8 mouse cellular contexts compared by ENCODE assay signal in genomic region chr12:81630915-81631660, GRCm38 (mm10). TPM values are rescaled to one million over a fixed set of nuclear protein-coding genes. Genes with fewer than 3 reads are reported as not detected.
A peak's percentile ranks its signal among the peaks of the same experiment; 100 is the strongest.
DNase-seq lines count a peak whose midpoint lies in the region; ATAC-seq and TF ChIP-seq lines count a peak whose summit lies in the region.

Gene Ttc9, plus strand, starts transcription at chr12:81631249.

- H3K9ac ChIP-seq in heart, embryonic 13.5 days, result peak within 1 kb of the TSS; percentile 73
- no peak within 1 kb of the TSS for H3K9ac ChIP-seq in liver, postnatal 0 days (replicated peaks)

- TF ChIP-seq EP300 in liver, postnatal 0 days (IDR thresholded peaks at IDR 0.05; ENCODE audit: low read depth), result no peak

- H3K36me3 ChIP-seq in embryonic facial prominence, embryonic 10.5 days (replicated peaks), result no peaks in the 10 kb centered on the region
- H3K36me3 ChIP-seq in heart, embryonic 13.5 days, result no peaks in the 10 kb centered on the region
- H3K36me3 ChIP-seq in liver, postnatal 0 days (replicated peaks; ENCODE audit: insufficient read depth, low read length), result no peaks in the 10 kb centered on the region

- WGBS in embryonic facial prominence, embryonic 10.5 days, result under 1% methylated on average over 82 of the region's 82 CpGs
- under 1% methylated on average over 82 of the region's 82 CpGs for WGBS in heart, embryonic 13.5 days
- whole genome bisulfite sequencing in liver, postnatal 0 days (ENCODE audit: insufficient replicate concordance), result under 1% methylated on average over 50 of the region's 82 CpGs

- peak within 1 kb of the TSS; percentile 75 for H3K4me3 ChIP-seq in embryonic facial prominence, embryonic 10.5 days
- H3K4me3 ChIP-seq in heart, embryonic 13.5 days, result peak within 1 kb of the TSS; percentile 63
- H3K4me3 ChIP-seq in layer of hippocampus, adult 2 months, result peak within 1 kb of the TSS; percentile 78
- peak within 1 kb of the TSS; percentile 46 for H3K4me3 ChIP-seq in liver, postnatal 0 days (ENCODE audit: low read depth, low read length)

- peak; percentile 35 to 67 for DNase-seq in urinary bladder, adult 18-20 months (ENCODE audit: low spot score in 2 of 2)
- DNase-seq in urinary bladder, postnatal 10 days (ENCODE audit: low spot score), result no peak
- peak; percentile 70 for DNase-seq in embryonic facial prominence, embryonic 10.5 days (ENCODE audit: low spot score)
- DNase-seq in layer of hippocampus, adult 2 months (ENCODE audit: low spot score in 2 of 2), result peak; percentile 13 to 54
- peak; percentile 40 for DNase-seq in liver, postnatal 0 days
- DNase-seq in retina, postnatal 1 day, result peak; percentile 90
- no peak for DNase-seq in thymus, postnatal 36 days

- peak within 1 kb of the TSS; percentile 97 for H3K4me2 ChIP-seq in heart, embryonic 13.5 days
- peak within 1 kb of the TSS; percentile 77 for H3K4me2 ChIP-seq in liver, postnatal 0 days (ENCODE audit: low read depth, low read length)

- H3K4me1 ChIP-seq in embryonic facial prominence, embryonic 10.5 days, result peaks cover 23% of the 10 kb centered on the region
- H3K4me1 ChIP-seq in heart, embryonic 13.5 days, result peaks cover 17% of the 10 kb centered on the region
- H3K4me1 ChIP-seq in liver, postnatal 0 days (ENCODE audit: insufficient read depth), result peaks cover 5% of the 10 kb centered on the region; the same call in 1 of the 2 replicates

- ATAC-seq in heart, embryonic 13.5 days (ENCODE audit: extremely low read depth, insufficient number of reproducible peaks, low FRiP score, low TSS enrichment), result no peak
- ATAC-seq in liver, postnatal 0 days, result peak; percentile 25; the same call in 1 of the 2 replicates

- peak within 1 kb of the TSS; percentile 84 for H3K27ac ChIP-seq in embryonic facial prominence, embryonic 10.5 days (replicated peaks)
- H3K27ac ChIP-seq in heart, embryonic 13.5 days (replicated peaks), result no peak within 1 kb of the TSS; the same call in 1 of the 2 replicates
- H3K27ac ChIP-seq in layer of hippocampus, adult 2 months, result peak within 1 kb of the TSS; percentile 87
- no peak within 1 kb of the TSS for H3K27ac ChIP-seq in liver, postnatal 0 days (ENCODE audit: low read depth)

- TF ChIP-seq CTCF in layer of hippocampus, adult 2 months (conservative IDR thresholded peaks at IDR 0.05), result no peak
- no peak for TF ChIP-seq CTCF in liver, postnatal 0 days (IDR thresholded peaks at IDR 0.05; ENCODE audit: low read depth)

- H3K9me3 ChIP-seq in embryonic facial prominence, embryonic 10.5 days, result no peaks in the 10 kb centered on the region
- H3K9me3 ChIP-seq in heart, embryonic 13.5 days, result no peaks in the 10 kb centered on the region
- H3K9me3 ChIP-seq in liver, postnatal 0 days (ENCODE audit: low read length), result no peaks in the 10 kb centered on the region

- H3K27me3 ChIP-seq in embryonic facial prominence, embryonic 10.5 days (replicated peaks; ENCODE audit: low read depth, poor library complexity, severe bottlenecking), result peaks cover 74% of the 10 kb centered on the region
- peaks cover 85% of the 10 kb centered on the region for H3K27me3 ChIP-seq in heart, embryonic 13.5 days (replicated peaks)
- H3K27me3 ChIP-seq in liver, postnatal 0 days (ENCODE audit: insufficient read depth, low read length), result peaks cover 35% of the 10 kb centered on the region

RNA-seq across cellular contexts. Expression of gene Ttc9, which starts in this region (rescaled TPM):
- polyA plus RNA-seq in embryonic facial prominence, embryonic 10.5 days (2016; fragmentation: Nextera tagmentation; extraction: Ambion mirVana), result 1.2 and 1.6 TPM in 2 replicates
- 3.9 and 5.1 TPM in 2 replicates for polyA plus RNA-seq in heart, embryonic 13.5 days (2015; fragmentation: Nextera tagmentation; extraction: Ambion mirVana)
- total RNA-seq in layer of hippocampus, adult 2 months (2021), result 10 to 100 TPM; 37.3 to 38.0 TPM
- polyA plus RNA-seq in liver, postnatal 0 days (2015; fragmentation: Nextera tagmentation; extraction: Ambion mirVana), result 0.11 TPM in 1 of 2 replicates, not detected in the other

Comparison
In these comparisons a context has a peak if more than half of its experiments do, and no peak if none do; other contexts are left out.
1. DNase-seq: peak in urinary bladder, adult 18-20 months (2 of 2), embryonic facial prominence, embryonic 10.5 days (single experiment), layer of hippocampus, adult 2 months (2 of 2) and retina, postnatal 1 day (single experiment); none in urinary bladder, postnatal 10 days (single experiment) and thymus, postnatal 36 days (0 of 2).
2. Peak in DNase-seq, ATAC-seq, H3K4me3 ChIP-seq and H3K4me2 ChIP-seq in liver, postnatal 0 days; RNA of the gene not detected or under 1 TPM.
3. H3K27ac ChIP-seq: peak in embryonic facial prominence, embryonic 10.5 days (single experiment) and layer of hippocampus, adult 2 months (single experiment); none in heart, embryonic 13.5 days (single experiment) and liver, postnatal 0 days (single experiment).
4. Peak in every context shown above with its lines, with median percentiles within 50 percentile points of each other: H3K4me3 ChIP-seq.